19 mouse cellular contexts compared by ENCODE assay signal in the genomic region with DNA sequence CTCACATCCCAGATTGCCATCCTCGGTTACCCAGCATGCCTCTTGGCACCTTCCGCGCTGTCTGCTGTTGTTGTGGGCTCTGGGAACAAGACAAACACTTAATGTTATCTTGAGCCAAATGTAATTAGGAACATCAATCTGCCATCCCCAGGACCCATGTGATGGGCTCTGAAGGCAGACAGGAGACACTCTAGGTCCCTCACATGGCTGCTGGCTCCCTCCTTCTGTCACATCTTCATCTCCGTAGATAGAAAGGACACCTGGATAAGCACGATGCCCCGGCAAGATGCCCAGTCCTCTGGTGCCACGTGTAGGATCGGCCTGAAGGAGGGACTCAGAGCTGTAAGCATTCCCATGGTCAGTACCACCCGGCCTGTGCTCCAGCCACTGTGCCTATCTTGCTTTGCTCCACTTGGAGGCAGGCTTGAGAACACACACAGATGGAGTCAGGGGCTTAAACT. TPM values are rescaled to one million over a fixed set of nuclear protein-coding genes. Genes with fewer than 3 reads are reported as not detected.
DNase-seq lines count a peak whose midpoint lies in the region; ATAC-seq and TF ChIP-seq lines count a peak whose summit lies in the region.
"Had no signal": no experiment of that assay in that cellular context is flagged by ENCODE, and none has a peak within 500 bp of the region (broad histone marks: within the 10 kb centered on the region; RNA-seq: fewer than 3 reads in every experiment).

No protein-coding gene starts in this region.

- WGBS in hindbrain, embryonic 15.5 days = 66% methylated on average over 9 of the region's 9 CpGs
- WGBS in hindbrain, embryonic 11.5 days = 86% methylated on average over 9 of the region's 9 CpGs
- WGBS in forebrain, embryonic 15.5 days = 62% methylated on average over 9 of the region's 9 CpGs
- WGBS in kidney, embryonic 16.5 days = 88% methylated on average over 9 of the region's 9 CpGs

- H3K9me3 ChIP-seq in hindbrain, embryonic 15.5 days = no peaks in the 10 kb centered on the region
- no peaks in the 10 kb centered on the region for H3K9me3 ChIP-seq in hindbrain, embryonic 11.5 days (ENCODE audit: control insufficient read depth, low read length)
- H3K9me3 ChIP-seq in forebrain, embryonic 15.5 days = no peaks in the 10 kb centered on the region
- no peaks in the 10 kb centered on the region for H3K9me3 ChIP-seq in kidney, embryonic 16.5 days (ENCODE audit: low read length)
- H3K9me3 ChIP-seq: embryonic facial prominence, embryonic 15.5 days; limb, embryonic 12.5 days; liver, embryonic 13.5 days; lung, embryonic 15.5 days; midbrain, embryonic 13.5 days had no signal

- TF ChIP-seq POLR2A in brain, embryonic 14.5 days (IDR thresholded peaks at IDR 0.05; ENCODE audit: borderline replicate concordance, extremely low read depth, insufficient read depth, insufficient read length, poor library complexity, severe bottlenecking) = no peak

- ATAC-seq in hindbrain, embryonic 15.5 days (ENCODE audit: low FRiP score, low read depth) = no peak
- ATAC-seq in hindbrain, embryonic 11.5 days (ENCODE audit: low FRiP score) = no peak
- no peak for ATAC-seq in forebrain, embryonic 15.5 days (replicated peaks)
- ATAC-seq in kidney, embryonic 16.5 days (ENCODE audit: low FRiP score, low TSS enrichment) = no peak
- ATAC-seq: midbrain, embryonic 13.5 days had no signal

- H3K9ac ChIP-seq in hindbrain, embryonic 15.5 days = no peak overlapping the region
- H3K9ac ChIP-seq in hindbrain, embryonic 11.5 days (ENCODE audit: low read depth, low read length) = no peak overlapping the region
- H3K9ac ChIP-seq in forebrain, embryonic 15.5 days (replicated peaks) = no peak overlapping the region
- no peak overlapping the region for H3K9ac ChIP-seq in kidney, embryonic 16.5 days (replicated peaks; ENCODE audit: low read length)
- H3K9ac ChIP-seq: embryonic facial prominence, embryonic 15.5 days; limb, embryonic 12.5 days; liver, embryonic 13.5 days; lung, embryonic 15.5 days; midbrain, embryonic 13.5 days had no signal

- peaks cover 66% of the 10 kb centered on the region for H3K4me1 ChIP-seq in hindbrain, embryonic 15.5 days (replicated peaks)
- H3K4me1 ChIP-seq in hindbrain, embryonic 11.5 days (replicated peaks; ENCODE audit: control insufficient read depth, insufficient read depth, low read length) = peaks cover 13% of the 10 kb centered on the region
- H3K4me1 ChIP-seq in forebrain, embryonic 15.5 days = peaks cover 86% of the 10 kb centered on the region
- H3K4me1 ChIP-seq in kidney, embryonic 16.5 days (ENCODE audit: insufficient read depth, low read length) = peaks cover 7% of the 10 kb centered on the region

- DNase-seq in hindbrain, embryonic 11.5 days (ENCODE audit: low spot score) = no peak
- DNase-seq in brain, embryonic 14.5 days (ENCODE audit: low read depth) = peak; percentile 72
- DNase-seq in cerebellum, postnatal 10 days = peak; percentile 88
- DNase-seq in urinary bladder, postnatal 25 days (ENCODE audit: low spot score) = no peak
- DNase-seq in heart, postnatal 14 days = no peak
- DNase-seq: adrenal gland, postnatal 25 days; embryo, embryonic 11 days; heart, adult 11 months; kidney, adult 8-10 months; kidney, postnatal 36 days; liver, embryonic 13.5 days; thymus, postnatal 14 days had no signal

- intact Hi-C loops in heart, postnatal 14 days (cut with DNase I) = no loop called here

- H3K4me3 ChIP-seq in hindbrain, embryonic 15.5 days = no peak overlapping the region
- H3K4me3 ChIP-seq in hindbrain, embryonic 11.5 days (ENCODE audit: low read depth, low read length) = no peak overlapping the region
- H3K4me3 ChIP-seq in forebrain, embryonic 15.5 days = no peak overlapping the region
- H3K4me3 ChIP-seq in kidney, embryonic 16.5 days (ENCODE audit: low read length) = no peak overlapping the region
- H3K4me3 ChIP-seq: embryonic facial prominence, embryonic 15.5 days; limb, embryonic 12.5 days; liver, embryonic 13.5 days; lung, embryonic 15.5 days; midbrain, embryonic 13.5 days had no signal

- H3K36me3 ChIP-seq in hindbrain, embryonic 15.5 days = no peaks in the 10 kb centered on the region
- no peaks in the 10 kb centered on the region for H3K36me3 ChIP-seq in hindbrain, embryonic 11.5 days (ENCODE audit: control insufficient read depth, insufficient read depth, low read length)
- H3K36me3 ChIP-seq in forebrain, embryonic 15.5 days = no peaks in the 10 kb centered on the region
- no peaks in the 10 kb centered on the region for H3K36me3 ChIP-seq in kidney, embryonic 16.5 days (ENCODE audit: insufficient read depth, low read length)
- H3K36me3 ChIP-seq: embryonic facial prominence, embryonic 15.5 days; limb, embryonic 12.5 days; liver, embryonic 13.5 days; lung, embryonic 15.5 days; midbrain, embryonic 13.5 days had no signal

- peak overlapping the region; percentile 86; the same call in 1 of the 2 replicates for H3K27ac ChIP-seq in hindbrain, embryonic 15.5 days (replicated peaks)
- H3K27ac ChIP-seq in hindbrain, embryonic 11.5 days (ENCODE audit: low read depth, low read length) = no peak overlapping the region
- H3K27ac ChIP-seq in forebrain, embryonic 15.5 days (replicated peaks) = peak overlapping the region; percentile 97
- no peak overlapping the region for H3K27ac ChIP-seq in kidney, embryonic 16.5 days (ENCODE audit: low read length)
- H3K27ac ChIP-seq: embryonic facial prominence, embryonic 15.5 days; limb, embryonic 12.5 days; liver, embryonic 13.5 days; lung, embryonic 15.5 days; midbrain, embryonic 13.5 days had no signal

- H3K27me3 ChIP-seq in hindbrain, embryonic 15.5 days = no peaks in the 10 kb centered on the region
- H3K27me3 ChIP-seq in hindbrain, embryonic 11.5 days (ENCODE audit: control insufficient read depth, insufficient read depth, low read length) = no peaks in the 10 kb centered on the region
- no peaks in the 10 kb centered on the region for H3K27me3 ChIP-seq in forebrain, embryonic 15.5 days
- H3K27me3 ChIP-seq in kidney, embryonic 16.5 days (ENCODE audit: insufficient read depth, low read length) = 0 out of 2 replicates have a peak, but pooled peaks cover 5% of the 10 kb centered on the region
- H3K27me3 ChIP-seq: embryonic facial prominence, embryonic 15.5 days; lung, embryonic 15.5 days had no signal

- TF ChIP-seq CTCF in brain, embryonic 14.5 days (IDR thresholded peaks at IDR 0.05; ENCODE audit: borderline replicate concordance, extremely low read depth, insufficient read depth, insufficient read length) = no peak

- no peak overlapping the region for H3K4me2 ChIP-seq in hindbrain, embryonic 15.5 days
- no peak overlapping the region for H3K4me2 ChIP-seq in hindbrain, embryonic 11.5 days (replicated peaks; ENCODE audit: low read depth, low read length)
- no peak overlapping the region for H3K4me2 ChIP-seq in forebrain, embryonic 15.5 days (replicated peaks)
- H3K4me2 ChIP-seq in kidney, embryonic 16.5 days (replicated peaks; ENCODE audit: low read depth, low read length) = no peak overlapping the region
- H3K4me2 ChIP-seq: embryonic facial prominence, embryonic 15.5 days; limb, embryonic 12.5 days; liver, embryonic 13.5 days; lung, embryonic 15.5 days; midbrain, embryonic 13.5 days had no signal

RNA-seq across cellular contexts. Expression of a gene that starts 2.4 kb away (rescaled TPM):
- 39.1 and 48.3 TPM in 2 replicates for polyA plus RNA-seq in hindbrain, embryonic 15.5 days (2015; fragmentation: Nextera tagmentation; extraction: Ambion mirVana)
- polyA plus RNA-seq in hindbrain, embryonic 11.5 days (2014; fragmentation: Nextera tagmentation; extraction: Ambion mirVana) = 19.5 and 20.5 TPM in 2 replicates
- polyA plus RNA-seq in brain, embryonic 14.5 days (2012; rRNA removed) = 67.4 and 92.7 TPM in 2 replicates
- polyA plus RNA-seq in forebrain, embryonic 15.5 days (2015; fragmentation: Nextera tagmentation; extraction: Ambion mirVana) = 41.0 and 48.8 TPM in 2 replicates
- 10 to 100 TPM; 15.7 to 16.5 TPM for total RNA-seq in heart, postnatal 14 days (2021)
- 19.9 and 22.1 TPM in 2 replicates for polyA plus RNA-seq in kidney, embryonic 16.5 days (2015; fragmentation: Nextera tagmentation; extraction: Ambion mirVana)

Comparison
In these comparisons a context has a peak if more than half of its experiments do, and no peak if none do; other contexts are left out.
1. H3K27ac ChIP-seq: peak in hindbrain, embryonic 15.5 days (single experiment) and forebrain, embryonic 15.5 days (single experiment); none in hindbrain, embryonic 11.5 days (single experiment) and kidney, embryonic 16.5 days (single experiment).
2. DNase-seq: peak in brain, embryonic 14.5 days (single experiment) and cerebellum, postnatal 10 days (2 of 2); none in hindbrain, embryonic 11.5 days (single experiment), urinary bladder, postnatal 25 days (single experiment) and heart, postnatal 14 days (0 of 2).